ENCODE assay signal across 10 mouse cellular contexts in genomic region chrY:808991-809661, GRCm38 (mm10). TPM values are rescaled to one million over a fixed set of nuclear protein-coding genes. Genes with fewer than 3 reads are reported as not detected.
DNase-seq lines count a peak whose midpoint lies in the region; ATAC-seq and TF ChIP-seq lines count a peak whose summit lies in the region.
"Had no signal": no experiment of that assay in that cellular context is flagged by ENCODE, and none has a peak within 500 bp of the region (broad histone marks: within the 10 kb centered on the region; RNA-seq: fewer than 3 reads in every experiment).

No protein-coding gene starts in this region.

- no peak for TF ChIP-seq CTCF in hindbrain, postnatal 0 days (IDR thresholded peaks at IDR 0.05; ENCODE audit: low read depth)
- no peak for TF ChIP-seq CTCF in lung, postnatal 0 days (IDR thresholded peaks at IDR 0.05)
- no peak for TF ChIP-seq CTCF in testis, adult 2 months (IDR thresholded peaks at IDR 0.05; ENCODE audit: control insufficient read depth, insufficient read depth, insufficient replicate concordance, low read depth, low read length)

- H3K9me3 ChIP-seq in embryonic facial prominence, embryonic 15.5 days (replicated peaks), result no peaks in the 10 kb centered on the region
- H3K9me3 ChIP-seq in hindbrain, postnatal 0 days (ENCODE audit: low read length), result no peaks in the 10 kb centered on the region
- no peaks in the 10 kb centered on the region for H3K9me3 ChIP-seq in lung, postnatal 0 days (ENCODE audit: low read length)
- H3K9me3 ChIP-seq: G1E had no signal

- H3K36me3 ChIP-seq in embryonic facial prominence, embryonic 15.5 days, result no peaks in the 10 kb centered on the region
- H3K36me3 ChIP-seq in hindbrain, postnatal 0 days (ENCODE audit: insufficient read depth, low read length), result no peaks in the 10 kb centered on the region
- H3K36me3 ChIP-seq in lung, postnatal 0 days (ENCODE audit: insufficient read depth, low read length), result no peaks in the 10 kb centered on the region
- H3K36me3 ChIP-seq in testis, adult 2 months (ENCODE audit: control insufficient read depth, insufficient read depth, low read length), result no peaks in the 10 kb centered on the region
- H3K36me3 ChIP-seq: G1E had no signal

- 0% methylated on average over 13 of the region's 15 CpGs for WGBS in embryonic facial prominence, embryonic 15.5 days
- WGBS in hindbrain, postnatal 0 days, result no CpG with 5 or more reads among the region's 15 CpGs
- 0% methylated on average over 12 of the region's 15 CpGs for WGBS in lung, postnatal 0 days

- no peak for TF ChIP-seq EP300 in lung, postnatal 0 days (IDR thresholded peaks at IDR 0.05)

- no peaks in the 10 kb centered on the region for H3K4me1 ChIP-seq in embryonic facial prominence, embryonic 15.5 days
- no peaks in the 10 kb centered on the region for H3K4me1 ChIP-seq in hindbrain, postnatal 0 days (ENCODE audit: insufficient read depth, low read length)
- H3K4me1 ChIP-seq in lung, postnatal 0 days (ENCODE audit: insufficient read depth, low read depth, low read length), result no peaks in the 10 kb centered on the region
- H3K4me1 ChIP-seq in testis, adult 2 months (ENCODE audit: control insufficient read depth, insufficient read depth, low read length), result peaks cover 4% of the 10 kb centered on the region; the same call in 1 of the 2 replicates

- H3K27me3 ChIP-seq in embryonic facial prominence, embryonic 15.5 days, result no peaks in the 10 kb centered on the region
- no peaks in the 10 kb centered on the region for H3K27me3 ChIP-seq in hindbrain, postnatal 0 days (ENCODE audit: insufficient read depth, low read length)
- H3K27me3 ChIP-seq in lung, postnatal 0 days (replicated peaks; ENCODE audit: insufficient read depth, low read length), result no peaks in the 10 kb centered on the region
- no peaks in the 10 kb centered on the region for H3K27me3 ChIP-seq in testis, adult 2 months (ENCODE audit: control insufficient read depth, insufficient read depth, low read length)

- no peak for ATAC-seq in embryonic facial prominence, embryonic 15.5 days (ENCODE audit: insufficient number of reproducible peaks, low FRiP score, low TSS enrichment, low read depth)
- ATAC-seq in hindbrain, postnatal 0 days, result peak; percentile 80
- ATAC-seq in lung, postnatal 0 days, result peak; percentile 78

- no peak overlapping the region for H3K9ac ChIP-seq in embryonic facial prominence, embryonic 15.5 days
- no peak overlapping the region for H3K9ac ChIP-seq in hindbrain, postnatal 0 days (replicated peaks; ENCODE audit: low read length)
- H3K9ac ChIP-seq in lung, postnatal 0 days (replicated peaks; ENCODE audit: low read depth), result no peak overlapping the region

- no peak overlapping the region for H3K4me3 ChIP-seq in embryonic facial prominence, embryonic 15.5 days (replicated peaks)
- H3K4me3 ChIP-seq in hindbrain, postnatal 0 days (ENCODE audit: low read length), result no peak overlapping the region; the same call in 1 of the 2 replicates
- H3K4me3 ChIP-seq in lung, postnatal 0 days (ENCODE audit: low read depth, low read length), result no peak overlapping the region
- peak overlapping the region; percentile 25 for H3K4me3 ChIP-seq in testis, adult 2 months (ENCODE audit: control insufficient read depth, low read depth, low read length)

- TF ChIP-seq POLR2A in testis, adult 2 months (IDR thresholded peaks at IDR 0.05; ENCODE audit: control insufficient read depth, low read depth, low read length), result no peak

- no peak overlapping the region for H3K27ac ChIP-seq in embryonic facial prominence, embryonic 15.5 days (replicated peaks)
- no peak overlapping the region for H3K27ac ChIP-seq in hindbrain, postnatal 0 days
- no peak overlapping the region for H3K27ac ChIP-seq in lung, postnatal 0 days (ENCODE audit: low read length)
- peak overlapping the region; percentile 64 for H3K27ac ChIP-seq in testis, adult 2 months (ENCODE audit: control insufficient read depth, insufficient read depth, low read depth, low read length)

- H3K4me2 ChIP-seq in embryonic facial prominence, embryonic 15.5 days (replicated peaks), result peak overlapping the region; percentile 30
- H3K4me2 ChIP-seq in hindbrain, postnatal 0 days (ENCODE audit: low read depth, low read length), result peak overlapping the region; percentile 35; the same call in 1 of the 2 replicates
- peak overlapping the region; percentile 25; the same call in 1 of the 2 replicates for H3K4me2 ChIP-seq in lung, postnatal 0 days (replicated peaks; ENCODE audit: low read depth, low read length)

- peak; percentile 31 for DNase-seq in kidney, adult 9 months
- no peak for DNase-seq in kidney, adult 18-20 months
- peak; percentile 7 for DNase-seq in hindbrain, postnatal 0 days (ENCODE audit: low spot score)
- DNase-seq in lung, postnatal 0 days (ENCODE audit: low spot score), result peak; percentile 55
- no peak for DNase-seq in thymus, postnatal 25 days
- no peak for DNase-seq in cerebellum, adult 8-10 months

RNA-seq across cellular contexts. Expression of gene Uba1y, which starts 9.3 kb away (rescaled TPM):
- polyA plus RNA-seq in embryonic facial prominence, embryonic 15.5 days (2015; fragmentation: Nextera tagmentation; extraction: Ambion mirVana), result not detected in 2 replicates
- 0.05 and 0.22 TPM in 2 replicates for total RNA-seq in hindbrain, postnatal 0 days (2014; rRNA removed)
- polyA plus RNA-seq in hindbrain, postnatal 0 days (2015; fragmentation: Nextera tagmentation; extraction: Ambion mirVana), result 0.18 TPM in 1 of 2 replicates, not detected in the other
- not detected in 2 replicates for polyA plus RNA-seq in lung, postnatal 0 days (2015; fragmentation: Nextera tagmentation; extraction: Ambion mirVana)
- 10.2 and 11.1 TPM in 2 replicates for polyA plus RNA-seq in testis, adult 2 months (2012; rRNA removed)
- total RNA-seq: G1E had no signal
- polyA plus RNA-seq: G1E; gonadal fat pad, adult 2 months had no signal

RNA-seq across cellular contexts. Expression of gene Zfy1, which starts 11.9 kb away (rescaled TPM):
- not detected in 2 replicates for polyA plus RNA-seq in embryonic facial prominence, embryonic 15.5 days (2015; fragmentation: Nextera tagmentation; extraction: Ambion mirVana)
- not detected in 2 replicates for total RNA-seq in hindbrain, postnatal 0 days (2014; rRNA removed)
- not detected in 2 replicates for polyA plus RNA-seq in hindbrain, postnatal 0 days (2015; fragmentation: Nextera tagmentation; extraction: Ambion mirVana)
- polyA plus RNA-seq in lung, postnatal 0 days (2015; fragmentation: Nextera tagmentation; extraction: Ambion mirVana), result not detected in 2 replicates
- polyA plus RNA-seq in testis, adult 2 months (2012; rRNA removed), result 1.00 and 1.4 TPM in 2 replicates
- total RNA-seq: G1E had no signal
- polyA plus RNA-seq: G1E; gonadal fat pad, adult 2 months had no signal

Comparison
In these comparisons a context has a peak if more than half of its experiments do, and no peak if none do; other contexts are left out.
1. DNase-seq: peak in kidney, adult 9 months (single experiment), hindbrain, postnatal 0 days (single experiment) and lung, postnatal 0 days (single experiment); none in kidney, adult 18-20 months (single experiment), thymus, postnatal 25 days (single experiment) and cerebellum, adult 8-10 months (single experiment).
2. Peak in every context shown above with its lines, with median percentiles within 50 percentile points of each other: H3K4me2 ChIP-seq.